Mouse (Mus musculus): ENCODE measurements at regions not wholly inside any gene's neighbourhood (a gene's known extent, or its start where the extent isn't known, plus 50 kb on each side); places are given as distances from the start of the nearest gene placed in this dataset.

- no peak for DNase-seq (ENCODE audit: low spot score)
Observed at GRCm38 (mm10) chr16:24177564-24177963, 188.9 kb upstream of the Bcl6 start.

- DNase-seq (ENCODE audit: low spot score), result peak; percentile 34
Observed at GRCm38 (mm10) chr16:24177131-24177530, 188.5 kb upstream of the Bcl6 start.

GRCm38 (mm10) chr16:24176057-24176456 lies 187.4 kb upstream of the Bcl6 start:
- DNase-seq (ENCODE audit: low spot score), result no peak

- no peak for DNase-seq (ENCODE audit: low spot score)
Observed at GRCm38 (mm10) chr16:24175235-24175760, 186.6 kb upstream of the Bcl6 start.

- DNase-seq (ENCODE audit: low spot score), result no peak
Observed at GRCm38 (mm10) chr16:24174595-24174994, 185.9 kb upstream of the Bcl6 start.

GRCm38 (mm10) chr16:24173783-24174518 lies 185.3 kb upstream of the Bcl6 start:
- DNase-seq (ENCODE audit: low spot score), result no peak

GRCm38 (mm10) chr16:24172653-24173052 lies 184.0 kb upstream of the Bcl6 start:
- peak; percentile 50 for DNase-seq (ENCODE audit: low spot score)

GRCm38 (mm10) chr16:24172065-24172464 lies 183.4 kb upstream of the Bcl6 start:
- no peak for DNase-seq (ENCODE audit: low spot score)

- DNase-seq (ENCODE audit: low spot score), result no peak
Observed at GRCm38 (mm10) chr16:24171161-24171560, 182.5 kb upstream of the Bcl6 start.

GRCm38 (mm10) chr16:24166496-24166895 lies 177.8 kb upstream of the Bcl6 start:
- peak; percentile 94 for DNase-seq (ENCODE audit: low spot score)

- peak; percentile 81 for DNase-seq (ENCODE audit: low spot score)
Observed at GRCm38 (mm10) chr16:24165461-24166081, 176.9 kb upstream of the Bcl6 start.

- peak; percentile 63 for DNase-seq (ENCODE audit: low spot score)
Observed at GRCm38 (mm10) chr16:24160705-24161285, 172.1 kb upstream of the Bcl6 start.

- DNase-seq (ENCODE audit: low spot score), result peak; percentile 45
Observed at GRCm38 (mm10) chr16:24159336-24159735, 170.7 kb upstream of the Bcl6 start.

- DNase-seq (ENCODE audit: low spot score), result no peak
Observed at GRCm38 (mm10) chr16:24157753-24158152, 169.1 kb upstream of the Bcl6 start.

- DNase-seq (ENCODE audit: low spot score), result peak; percentile 92
Observed at GRCm38 (mm10) chr16:24156729-24157430, 168.2 kb upstream of the Bcl6 start.

GRCm38 (mm10) chr16:24154816-24155357 lies 166.2 kb upstream of the Bcl6 start:
- no peak for DNase-seq (ENCODE audit: low spot score)

GRCm38 (mm10) chr16:24153943-24154342 lies 165.3 kb upstream of the Bcl6 start:
- DNase-seq (ENCODE audit: low spot score), result no peak

- DNase-seq (ENCODE audit: low spot score), result no peak
Observed at GRCm38 (mm10) chr16:24151831-24152247, 163.2 kb upstream of the Bcl6 start.

- DNase-seq (ENCODE audit: low spot score), result no peak
Observed at GRCm38 (mm10) chr16:24151178-24151725, 162.6 kb upstream of the Bcl6 start.

GRCm38 (mm10) chr16:24150512-24150911 lies 161.9 kb upstream of the Bcl6 start:
- DNase-seq (ENCODE audit: low spot score), result no peak

GRCm38 (mm10) chr16:24149441-24149840 lies 160.8 kb upstream of the Bcl6 start:
- no peak for DNase-seq (ENCODE audit: low spot score)

- peak; percentile 53 for DNase-seq (ENCODE audit: low spot score)
Observed at GRCm38 (mm10) chr16:24143894-24144293, 155.2 kb upstream of the Bcl6 start.

Measured in adipocyte (in vitro differentiated cells).